Mouse (Mus musculus) neural tube, embryonic 11.5 days (tissue): ENCODE data around the gene Cdt1. TPM values are rescaled to one million over a fixed set of nuclear protein-coding genes. Genes with fewer than 3 reads are reported as not detected.

ENCODE experiments used
- ATAC-seq: fragments of 200-750 bp; cut with Nextera tagmentation; 2 replicates; pipeline ENCODE4 v1.8.0; 2017; ENCODE audit warnings: moderate number of reproducible peaks, mild to moderate bottlenecking, moderate TSS enrichment, moderate library complexity; ENCODE audit not compliant: insufficient read depth, low FRiP score, low TSS enrichment
- DNase-seq: peaks from one replicate; pipeline ENCODE4 v3.0.0-alpha.2; 2015; ENCODE audit warnings: low spot score
- H3K27ac ChIP-seq: fragments of 300-500 bp; sonication (generic); 2 replicates; pipeline ENCODE4 v1.5.1; 2014; ENCODE audit warnings: low read depth, mild to moderate bottlenecking, low read length
- H3K27me3 ChIP-seq: fragments of 300-500 bp; sonication (generic); 2 replicates; pipeline ENCODE4 v1.6.1; 2014; ENCODE audit warnings: mild to moderate bottlenecking, low read length, mixed read lengths; ENCODE audit not compliant: control insufficient read depth, insufficient read depth
- H3K36me3 ChIP-seq: fragments of 300-500 bp; sonication (generic); 2 replicates; pipeline ENCODE4 v1.6.1; 2014; ENCODE audit warnings: mild to moderate bottlenecking, low read length, moderate library complexity, mixed read lengths; ENCODE audit not compliant: control insufficient read depth, insufficient read depth
- H3K4me1 ChIP-seq: fragments of 300-500 bp; sonication (generic); 2 replicates; pipeline ENCODE4 v1.6.1; 2014; ENCODE audit warnings: low read length, mixed read lengths; ENCODE audit not compliant: control insufficient read depth, insufficient read depth
- H3K4me2 ChIP-seq: fragments of 300-500 bp; sonication (generic); 2 replicates; pipeline ENCODE4 v1.6.1; 2014; ENCODE audit warnings: low read depth, mild to moderate bottlenecking, moderate library complexity
- H3K4me3 ChIP-seq: fragments of 300-500 bp; sonication (generic); 2 replicates; pipeline ENCODE4 v1.5.1; 2014; ENCODE audit warnings: low read depth, low read length
- H3K9ac ChIP-seq: fragments of 300-500 bp; sonication (generic); 2 replicates; pipeline ENCODE4 v1.6.1; 2014; ENCODE audit warnings: mild to moderate bottlenecking, low read length
- H3K9me3 ChIP-seq: fragments of 300-500 bp; sonication (generic); 2 replicates; pipeline ENCODE4 v1.6.1; 2016; ENCODE audit warnings: low read length; ENCODE audit not compliant: control insufficient read depth
- WGBS: fragments of 180-500 bp; shearing (Covaris S2); extraction: QIAGEN DNeasy Blood & Tissue Kit; methylation state at CpG from one replicate; pipeline ENCODE4 v1.1.7; 2014; 5-methylcytosine and 5-hydroxymethylcytosine counted together
- polyA plus RNA-seq: library from polyadenylated mRNA; unstranded; fragments of >200 nt; fragmentation: Nextera tagmentation; extraction: Ambion mirVana; gene quantifications from 2 replicates; pipeline ENCODE4 v1.2.1, GENCODE M21; 2014

The Cdt1 gene
- polyA plus RNA-seq, 1 experiment from 2014 or later, result 37.1 TPM

GRCm38 (mm10) chr8:122585411-122585891 is 17.6 kb downstream of the Cdt1 start:
- H3K27me3 ChIP-seq, result no peaks in the 10 kb centered on the region
- DNase-seq, result no peak
- WGBS, result 72% methylated on average over 14 of the region's 14 CpGs

GRCm38 (mm10) chr8:122586171-122586570 is 18.4 kb downstream of the Cdt1 start:
- 62% methylated on average over 7 of the region's 7 CpGs for WGBS
- no peak overlapping the region for H3K9ac ChIP-seq
- H3K4me2 ChIP-seq, result no peak overlapping the region
- H3K4me1 ChIP-seq, result no peaks in the 10 kb centered on the region
- no peak overlapping the region for H3K27ac ChIP-seq
- ATAC-seq (no peak), DNase-seq (no peak)
- no peaks in the 10 kb centered on the region for H3K9me3 ChIP-seq
- no peaks in the 10 kb centered on the region for H3K36me3 ChIP-seq
- no peak overlapping the region for H3K4me3 ChIP-seq
- H3K27me3 ChIP-seq, result no peaks in the 10 kb centered on the region

More at GRCm38 (mm10) chr8:122585411-122585891, 17.6 kb downstream of the Cdt1 start:
- Histone ChIP-seq H3K9ac (no peak overlapping the region), H3K4me1 (no peaks in the 10 kb centered on the region), H3K36me3 (no peaks in the 10 kb centered on the region), H3K4me2 (no peak overlapping the region), H3K27ac (no peak overlapping the region), H3K4me3 (no peak overlapping the region), H3K9me3 (no peaks in the 10 kb centered on the region)
- ATAC-seq, result no peak

- no peak for DNase-seq
- no peaks in the 10 kb centered on the region for H3K36me3 ChIP-seq
- no peaks in the 10 kb centered on the region for H3K27me3 ChIP-seq
- H3K9ac ChIP-seq, result no peak overlapping the region
- H3K9me3 ChIP-seq, result no peaks in the 10 kb centered on the region
- no peaks in the 10 kb centered on the region for H3K4me1 ChIP-seq
- no peak overlapping the region for H3K4me3 ChIP-seq
- ATAC-seq, result no peak
- WGBS, result 88% methylated on average over 10 of the region's 10 CpGs
- H3K4me2 ChIP-seq, result no peak overlapping the region
- H3K27ac ChIP-seq, result no peak overlapping the region
These were observed 18.9 kb downstream of the Cdt1 start for GRCm38 (mm10) chr8:122586749-122587148.

- DNase-seq (no peak), ATAC-seq (no peak)
- Histone ChIP-seq H3K4me1 (no peaks in the 10 kb centered on the region), H3K9ac (no peak overlapping the region), H3K27ac (no peak overlapping the region), H3K27me3 (no peaks in the 10 kb centered on the region), H3K36me3 (no peaks in the 10 kb centered on the region), H3K4me2 (no peak overlapping the region), H3K4me3 (no peak overlapping the region), H3K9me3 (no peaks in the 10 kb centered on the region)
- WGBS, result 73% methylated on average over 12 of the region's 12 CpGs
These were observed 25.4 kb downstream of the Cdt1 start for GRCm38 (mm10) chr8:122593240-122593639.

GRCm38 (mm10) chr8:122593783-122594507 is 26.1 kb downstream of the Cdt1 start:
- Histone ChIP-seq H3K27me3 (no peaks in the 10 kb centered on the region), H3K4me1 (no peaks in the 10 kb centered on the region), H3K36me3 (no peaks in the 10 kb centered on the region), H3K4me3 (no peak overlapping the region), H3K9me3 (no peaks in the 10 kb centered on the region), H3K4me2 (no peak overlapping the region), H3K27ac (no peak overlapping the region), H3K9ac (no peak overlapping the region)
- ATAC-seq (no peak), DNase-seq (no peak)
- WGBS, result 82% methylated on average over 19 of the region's 19 CpGs

- H3K9ac ChIP-seq, result no peak overlapping the region
- ATAC-seq (no peak), DNase-seq (no peak)
- WGBS, result 62% methylated on average over 4 of the region's 4 CpGs
- H3K27ac ChIP-seq, result no peak overlapping the region
- no peak overlapping the region for H3K4me2 ChIP-seq
- no peaks in the 10 kb centered on the region for H3K27me3 ChIP-seq
- no peaks in the 10 kb centered on the region for H3K36me3 ChIP-seq
- no peak overlapping the region for H3K4me3 ChIP-seq
- H3K4me1 ChIP-seq, result no peaks in the 10 kb centered on the region
- H3K9me3 ChIP-seq, result no peaks in the 10 kb centered on the region
These were observed 28.2 kb downstream of the Cdt1 start for GRCm38 (mm10) chr8:122596031-122596430.

GRCm38 (mm10) chr8:122600666-122601065 is 32.9 kb downstream of the Cdt1 start:
- H3K4me2 ChIP-seq, result no peak overlapping the region
- H3K4me3 ChIP-seq, result no peak overlapping the region
- no peak overlapping the region for H3K9ac ChIP-seq
- H3K4me1 ChIP-seq, result no peaks in the 10 kb centered on the region
- no peak for DNase-seq
- 97% methylated on average over 9 of the region's 9 CpGs for WGBS
- no peak overlapping the region for H3K27ac ChIP-seq
- no peaks in the 10 kb centered on the region for H3K27me3 ChIP-seq
- no peaks in the 10 kb centered on the region for H3K36me3 ChIP-seq
- H3K9me3 ChIP-seq, result no peaks in the 10 kb centered on the region
- no peak for ATAC-seq

GRCm38 (mm10) chr8:122604640-122605039 is 36.8 kb downstream of the Cdt1 start:
- no peak overlapping the region for H3K27ac ChIP-seq
- H3K9ac ChIP-seq, result no peak overlapping the region
- H3K36me3 ChIP-seq, result no peaks in the 10 kb centered on the region
- DNase-seq, result no peak
- no peaks in the 10 kb centered on the region for H3K4me1 ChIP-seq
- H3K9me3 ChIP-seq, result no peaks in the 10 kb centered on the region
- H3K4me3 ChIP-seq, result no peak overlapping the region
- H3K4me2 ChIP-seq, result no peak overlapping the region
- WGBS, result 35% methylated on average over 1 of the region's 1 CpGs
- ATAC-seq, result no peak
- no peaks in the 10 kb centered on the region for H3K27me3 ChIP-seq

GRCm38 (mm10) chr8:122605367-122605766 is 37.6 kb downstream of the Cdt1 start:
- no peak overlapping the region for H3K9ac ChIP-seq
- no peaks in the 10 kb centered on the region for H3K9me3 ChIP-seq
- WGBS, result 84% methylated on average over 4 of the region's 4 CpGs
- H3K27me3 ChIP-seq, result no peaks in the 10 kb centered on the region
- H3K4me3 ChIP-seq, result no peak overlapping the region
- H3K36me3 ChIP-seq, result no peaks in the 10 kb centered on the region
- H3K4me2 ChIP-seq, result no peak overlapping the region
- H3K27ac ChIP-seq, result no peak overlapping the region
- ATAC-seq (no peak), DNase-seq (no peak)
- H3K4me1 ChIP-seq, result no peaks in the 10 kb centered on the region
